Mouse (Mus musculus): ENCODE data around the gene Hspa12b. TPM values are rescaled to one million over a fixed set of nuclear protein-coding genes. Genes with fewer than 3 reads are reported as not detected.

Hspa12b gene
- polyA plus RNA-seq, 1 experiment from 2014 or later = 10.0 TPM

DNA sequence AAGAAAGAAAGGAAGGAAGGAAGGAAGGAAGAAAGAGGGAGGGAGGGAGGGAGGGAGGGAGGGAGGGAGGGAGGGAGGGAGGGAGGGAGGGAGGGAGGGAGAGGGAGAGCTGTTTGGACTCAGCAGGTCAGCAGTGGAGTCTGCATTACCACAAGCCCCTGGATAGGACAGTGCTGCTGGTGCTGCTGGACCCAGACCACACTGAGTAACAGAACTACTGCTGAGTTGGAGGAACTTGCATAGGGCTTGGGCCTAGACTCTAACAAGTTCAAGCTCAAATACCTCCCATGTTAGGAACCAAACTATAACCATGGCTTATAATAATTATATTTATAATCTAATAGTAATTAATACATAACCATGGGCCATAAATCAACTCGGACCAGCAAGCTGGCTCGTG lies 3.8 kb downstream of the Hspa12b start:
- no peak for ATAC-seq (replicated peaks; ENCODE audit: insufficient number of reproducible peaks, insufficient read depth, low FRiP score, low read depth)
- no peaks in the 10 kb centered on the region for H3K27me3 ChIP-seq
- no peaks in the 10 kb centered on the region for H3K36me3 ChIP-seq
- WGBS = 93% methylated on average over 2 of the region's 2 CpGs
- no peak overlapping the region for H3K27ac ChIP-seq
- H3K4me3 ChIP-seq = no peak overlapping the region
- no peaks in the 10 kb centered on the region for H3K9me3 ChIP-seq (replicated peaks)
- H3K4me2 ChIP-seq = no peak overlapping the region
- no peak overlapping the region for H3K9ac ChIP-seq
- H3K4me1 ChIP-seq (replicated peaks) = peaks cover 44% of the 10 kb centered on the region

GRCm38 (mm10) chr2:131132111-131132888 lies 5.2 kb downstream of the Hspa12b start:
- peaks cover 47% of the 10 kb centered on the region for H3K4me1 ChIP-seq (replicated peaks)
- H3K9me3 ChIP-seq (replicated peaks) = no peaks in the 10 kb centered on the region
- peak overlapping the region; percentile 44 for H3K27ac ChIP-seq
- no peaks in the 10 kb centered on the region for H3K27me3 ChIP-seq
- WGBS = 66% methylated on average over 10 of the region's 10 CpGs
- H3K9ac ChIP-seq = no peak overlapping the region
- no peak for ATAC-seq (replicated peaks; ENCODE audit: insufficient number of reproducible peaks, insufficient read depth, low FRiP score, low read depth)
- H3K4me2 ChIP-seq = no peak overlapping the region
- H3K36me3 ChIP-seq = no peaks in the 10 kb centered on the region
- H3K4me3 ChIP-seq = no peak overlapping the region

DNA sequence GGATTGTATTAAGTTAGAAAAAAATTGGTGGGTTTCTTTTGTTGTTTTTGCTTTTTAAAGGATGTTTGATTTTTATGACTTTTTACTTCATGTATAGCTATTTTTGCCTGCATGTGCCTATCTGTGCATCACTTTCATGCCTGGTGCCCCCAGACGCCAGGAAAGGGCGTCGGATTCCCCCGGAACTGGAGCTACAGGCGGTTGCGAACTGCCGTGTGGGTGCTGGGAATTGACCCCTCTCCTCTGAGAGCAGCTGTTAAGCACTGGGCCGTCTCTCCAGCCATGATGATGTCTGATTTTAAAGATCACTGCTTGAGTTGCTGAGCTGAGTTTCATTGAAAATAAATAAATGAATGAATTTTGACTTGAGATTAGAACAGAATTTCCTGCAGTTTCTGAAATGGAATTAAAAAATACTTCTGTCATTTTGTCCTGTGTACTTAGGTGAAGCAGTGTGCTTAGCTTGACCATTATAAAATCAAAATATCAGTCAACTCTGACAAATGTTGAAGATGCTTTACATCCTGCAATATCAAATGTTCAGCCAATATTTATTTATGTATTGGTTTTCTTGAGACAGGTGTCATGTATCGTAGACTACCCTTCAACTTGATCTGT lies 6.0 kb downstream of the Hspa12b start, which contains the start of gene Gm11037:
Gene Gm11037, plus strand, starts transcription at position 568 of the 618 bp plus-strand sequence.
- H3K27ac ChIP-seq = peak within 1 kb of the TSS; percentile 73
- H3K36me3 ChIP-seq = no peaks in the 10 kb centered on the region
- ATAC-seq (replicated peaks; ENCODE audit: insufficient number of reproducible peaks, insufficient read depth, low FRiP score, low read depth) = no peak
- no peaks in the 10 kb centered on the region for H3K27me3 ChIP-seq
- no peak within 1 kb of the TSS for H3K4me2 ChIP-seq
- H3K4me1 ChIP-seq (replicated peaks) = peaks cover 44% of the 10 kb centered on the region
- H3K9ac ChIP-seq = no peak within 1 kb of the TSS
- no peak within 1 kb of the TSS for H3K4me3 ChIP-seq
- WGBS = 85% methylated on average over 9 of the region's 9 CpGs
- no peaks in the 10 kb centered on the region for H3K9me3 ChIP-seq (replicated peaks)

DNA sequence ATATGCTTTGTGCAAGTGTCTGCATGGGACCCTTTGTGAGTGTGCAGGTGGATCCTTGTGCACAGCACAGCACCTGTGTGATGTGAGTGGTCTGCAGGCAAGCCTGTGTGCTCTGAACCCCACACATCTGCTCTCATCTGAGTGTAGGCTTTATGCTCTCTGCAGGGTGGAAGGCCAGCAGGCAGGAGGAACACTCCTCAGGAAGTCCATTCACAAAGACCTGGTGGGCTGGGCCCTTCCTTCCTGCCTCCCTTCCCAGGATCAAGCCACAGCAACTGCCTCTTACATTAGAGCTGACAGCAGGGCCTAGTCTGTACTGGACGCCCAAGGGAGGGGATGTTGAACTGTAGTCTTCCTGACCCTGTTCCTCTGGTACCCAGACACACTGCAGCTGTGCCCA lies 7.3 kb downstream of the Hspa12b start:
- peak overlapping the region; percentile 73 for H3K27ac ChIP-seq
- peak; percentile 54 for ATAC-seq (replicated peaks; ENCODE audit: insufficient number of reproducible peaks, insufficient read depth, low FRiP score, low read depth)

GRCm38 (mm10) chr2:131134826-131135400 lies 7.8 kb downstream of the Hspa12b start:
- no peaks in the 10 kb centered on the region for H3K36me3 ChIP-seq
- H3K9ac ChIP-seq = no peak overlapping the region
- no peaks in the 10 kb centered on the region for H3K27me3 ChIP-seq
- no peak overlapping the region for H3K4me3 ChIP-seq
- H3K4me1 ChIP-seq (replicated peaks) = peaks cover 46% of the 10 kb centered on the region
- no peak overlapping the region for H3K4me2 ChIP-seq
- ATAC-seq (replicated peaks; ENCODE audit: insufficient number of reproducible peaks, insufficient read depth, low FRiP score, low read depth) = no peak
- no peaks in the 10 kb centered on the region for H3K9me3 ChIP-seq (replicated peaks)
- 62% methylated on average over 8 of the region's 8 CpGs for WGBS
- H3K27ac ChIP-seq = peak overlapping the region; percentile 73

More for the DNA sequence above, 7.3 kb downstream of the Hspa12b start:
- WGBS = 53% methylated on average over 1 of the region's 1 CpGs
- Histone ChIP-seq H3K4me3 (no peak overlapping the region), H3K9me3 (replicated peaks) (no peaks in the 10 kb centered on the region), H3K36me3 (no peaks in the 10 kb centered on the region), H3K4me2 (no peak overlapping the region), H3K9ac (no peak overlapping the region), H3K4me1 (replicated peaks) (peaks cover 44% of the 10 kb centered on the region), H3K27me3 (no peaks in the 10 kb centered on the region)

- WGBS = 24% methylated on average over 11 of the region's 11 CpGs
- Histone ChIP-seq H3K27ac (peak overlapping the region; percentile 73), H3K36me3 (no peaks in the 10 kb centered on the region), H3K9ac (no peak overlapping the region), H3K9me3 (replicated peaks) (no peaks in the 10 kb centered on the region), H3K4me1 (replicated peaks) (peaks cover 54% of the 10 kb centered on the region), H3K27me3 (no peaks in the 10 kb centered on the region), H3K4me3 (no peak overlapping the region), H3K4me2 (peak overlapping the region; percentile 14; the same call in 1 of the 2 replicates)
- peak; percentile 63 for ATAC-seq (replicated peaks; ENCODE audit: insufficient number of reproducible peaks, insufficient read depth, low FRiP score, low read depth)
Measured at GRCm38 (mm10) chr2:131135521-131136139, 8.6 kb downstream of the Hspa12b start.

- H3K27me3 ChIP-seq = no peaks in the 10 kb centered on the region
- H3K36me3 ChIP-seq = peaks cover 2% of the 10 kb centered on the region
- no peak overlapping the region for H3K4me2 ChIP-seq
- H3K27ac ChIP-seq = no peak overlapping the region
- no peak overlapping the region for H3K9ac ChIP-seq
- no peak overlapping the region for H3K4me3 ChIP-seq
- WGBS = 84% methylated on average over 4 of the region's 4 CpGs
- H3K4me1 ChIP-seq (replicated peaks) = peaks cover 62% of the 10 kb centered on the region
- ATAC-seq (replicated peaks; ENCODE audit: insufficient number of reproducible peaks, insufficient read depth, low FRiP score, low read depth) = no peak
- no peaks in the 10 kb centered on the region for H3K9me3 ChIP-seq (replicated peaks)
Measured at GRCm38 (mm10) chr2:131138296-131138695, 11.2 kb downstream of the Hspa12b start.

DNA sequence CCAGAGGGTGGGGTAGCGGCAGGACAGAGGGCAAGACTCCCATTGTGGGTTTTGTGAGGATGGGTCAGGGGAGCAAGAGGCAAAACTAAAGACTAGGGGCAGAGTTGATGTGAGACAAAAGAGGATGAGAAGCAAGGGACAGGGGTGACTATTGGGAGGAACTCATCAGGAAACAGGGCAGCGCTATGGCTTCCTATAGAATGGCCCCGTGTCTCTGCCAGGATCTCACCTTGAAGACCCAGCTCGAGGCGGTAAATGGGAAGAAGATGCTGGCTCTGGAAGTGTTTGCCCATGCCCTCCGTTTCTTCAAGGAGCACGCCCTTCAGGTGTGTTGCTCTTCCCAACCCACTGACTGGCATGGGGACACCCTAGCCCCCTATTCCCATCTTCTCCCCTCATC lies 11.7 kb downstream of the Hspa12b start:
- H3K27ac ChIP-seq = no peak overlapping the region; the same call in 1 of the 2 replicates
- H3K36me3 ChIP-seq = peaks cover 7% of the 10 kb centered on the region
- no peak for ATAC-seq (replicated peaks; ENCODE audit: insufficient number of reproducible peaks, insufficient read depth, low FRiP score, low read depth)
- no peak overlapping the region for H3K9ac ChIP-seq
- H3K4me2 ChIP-seq = no peak overlapping the region
- no peaks in the 10 kb centered on the region for H3K27me3 ChIP-seq
- no peaks in the 10 kb centered on the region for H3K9me3 ChIP-seq (replicated peaks)
- peaks cover 59% of the 10 kb centered on the region for H3K4me1 ChIP-seq (replicated peaks)
- H3K4me3 ChIP-seq = no peak overlapping the region
- 95% methylated on average over 7 of the region's 7 CpGs for WGBS

DNA sequence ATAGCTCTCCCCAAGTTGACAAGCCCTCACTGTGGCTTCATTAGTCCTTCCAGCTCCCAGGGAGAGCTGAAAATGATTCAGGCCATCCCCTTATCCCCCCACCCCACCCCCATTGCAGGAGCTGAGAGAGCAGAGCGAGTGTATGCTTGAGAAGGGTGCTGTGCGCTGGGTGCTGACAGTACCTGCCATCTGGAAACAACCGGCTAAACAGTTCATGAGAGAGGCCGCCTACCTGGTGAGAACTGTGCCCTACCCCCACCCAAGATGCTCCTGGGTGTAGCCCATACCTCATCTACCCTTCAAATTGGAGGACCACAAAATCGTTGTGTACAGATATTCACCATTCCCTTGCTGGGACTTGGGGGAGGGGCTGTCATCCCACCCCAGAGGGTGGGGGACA lies 12.2 kb downstream of the Hspa12b start:
- 83% methylated on average over 5 of the region's 5 CpGs for WGBS
- Histone ChIP-seq H3K36me3 (peaks cover 9% of the 10 kb centered on the region), H3K27ac (peak overlapping the region; percentile 80), H3K4me2 (no peak overlapping the region), H3K9me3 (replicated peaks) (no peaks in the 10 kb centered on the region), H3K9ac (no peak overlapping the region), H3K4me3 (no peak overlapping the region), H3K4me1 (replicated peaks) (peaks cover 53% of the 10 kb centered on the region), H3K27me3 (no peaks in the 10 kb centered on the region)
- ATAC-seq (replicated peaks; ENCODE audit: insufficient number of reproducible peaks, insufficient read depth, low FRiP score, low read depth) = no peak

DNA sequence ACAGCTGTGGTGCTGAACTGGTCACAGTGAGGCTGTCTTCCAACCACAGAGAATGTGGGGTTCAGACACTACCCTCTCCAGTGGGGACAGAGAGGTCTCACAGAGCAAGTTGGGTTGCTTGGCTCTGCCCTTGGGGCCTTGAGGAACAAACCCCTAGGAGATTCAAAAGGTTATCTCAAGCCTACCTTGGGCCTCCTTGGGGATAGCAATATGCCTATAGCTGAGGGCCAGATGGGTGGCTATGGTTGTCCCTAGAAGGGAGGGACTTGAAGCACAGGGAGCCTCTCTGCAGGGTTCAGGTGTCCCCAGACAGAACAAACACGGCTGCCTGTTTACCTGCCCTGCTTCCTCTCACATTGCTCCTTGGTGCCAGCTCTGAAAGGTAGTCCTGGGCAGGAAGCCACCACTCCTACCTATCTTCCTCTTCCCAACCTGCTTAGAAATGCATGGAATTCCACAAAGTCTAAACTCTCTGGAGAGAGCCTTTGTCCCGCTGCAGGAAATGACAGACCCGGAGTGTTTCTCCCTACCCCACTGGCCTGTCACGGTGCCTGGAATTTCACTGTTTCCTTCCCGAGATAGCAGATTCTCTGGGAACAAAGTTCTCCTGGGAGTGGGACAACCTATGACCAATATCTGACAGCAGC lies 12.9 kb downstream of the Hspa12b start:
- Histone ChIP-seq H3K36me3 (peaks cover 14% of the 10 kb centered on the region), H3K9ac (no peak overlapping the region)
- no peak; the same call in 1 of the 2 replicates for ATAC-seq (replicated peaks; ENCODE audit: insufficient number of reproducible peaks, insufficient read depth, low FRiP score, low read depth)

GRCm38 (mm10) chr2:131140533-131140905 lies 13.4 kb downstream of the Hspa12b start:
- no peak for ATAC-seq (replicated peaks; ENCODE audit: insufficient number of reproducible peaks, insufficient read depth, low FRiP score, low read depth)
- Histone ChIP-seq H3K27me3 (no peaks in the 10 kb centered on the region), H3K36me3 (peaks cover 16% of the 10 kb centered on the region), H3K9me3 (replicated peaks) (no peaks in the 10 kb centered on the region), H3K27ac (peak overlapping the region; percentile 80), H3K4me1 (replicated peaks) (peaks cover 41% of the 10 kb centered on the region), H3K4me2 (no peak overlapping the region), H3K9ac (no peak overlapping the region), H3K4me3 (no peak overlapping the region)
- WGBS = 34% methylated on average over 5 of the region's 5 CpGs

More for the DNA sequence above, 12.9 kb downstream of the Hspa12b start:
- 15% methylated on average over 5 of the region's 5 CpGs for WGBS
- H3K4me3 ChIP-seq = no peak overlapping the region
- no peaks in the 10 kb centered on the region for H3K27me3 ChIP-seq
- H3K9me3 ChIP-seq (replicated peaks) = no peaks in the 10 kb centered on the region
- peak overlapping the region; percentile 80 for H3K27ac ChIP-seq
- H3K4me2 ChIP-seq = no peak overlapping the region
- peaks cover 46% of the 10 kb centered on the region for H3K4me1 ChIP-seq (replicated peaks)
